Mouse (Mus musculus): ENCODE data around the gene Elovl1.

GRCm38 (mm10) chr4:118427415-118427767 is 502 bp upstream of the Elovl1 start:
- TF ChIP-seq CTCF (IDR thresholded peaks at IDR 0.05) (no peak), POLR2A (IDR thresholded peaks at IDR 0.05; ENCODE audit: insufficient read depth, low read depth, low read length) (no peak), EP300 (IDR thresholded peaks at IDR 0.05; ENCODE audit: insufficient read depth, low read depth, low read length) (no peak)
